Mouse (Mus musculus): ENCODE measurements around the gene Strip2.

DNA sequence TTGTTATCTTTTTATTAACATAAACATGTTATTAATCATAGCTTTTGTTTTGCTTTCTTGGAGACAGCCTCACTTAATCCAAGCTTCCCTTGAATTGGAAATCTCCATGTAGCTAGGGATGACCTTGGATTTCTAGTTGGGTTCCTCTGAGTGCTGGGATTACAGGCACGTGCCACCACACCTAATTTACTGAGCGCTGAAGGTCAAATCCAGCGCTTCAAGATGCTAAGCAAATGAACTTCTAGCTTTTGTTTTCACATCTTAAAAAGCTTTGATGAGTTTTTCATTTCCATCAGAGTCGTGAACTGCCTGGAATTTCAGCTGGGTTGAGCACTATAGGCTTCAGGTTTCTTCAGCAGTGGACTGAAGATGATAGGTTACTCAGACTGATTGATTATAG is 40.0 kb upstream of the Strip2 start:
- TF ChIP-seq CTCF (IDR thresholded peaks at IDR 0.05 in 2 of 3, conservative IDR thresholded peaks at IDR 0.05 in 1 of 3; ENCODE audit: control insufficient read depth in 1 of 3, insufficient read depth in 1 of 3, low read depth in 2 of 3, low read length in 3 of 3, poor library complexity in 1 of 3, severe bottlenecking in 1 of 3) (no peak), JUND (IDR thresholded peaks at IDR 0.05; ENCODE audit: low read depth, low read length) (no peak), E2F4 (IDR thresholded peaks at IDR 0.05; ENCODE audit: borderline replicate concordance, low read depth, low read length) (no peak), NELFE (IDR thresholded peaks at IDR 0.05; ENCODE audit: low read depth, low read length) (no peak), TCF12 (IDR thresholded peaks at IDR 0.05; ENCODE audit: low read depth, low read length) (no peak), ZMIZ1 (IDR thresholded peaks at IDR 0.05; ENCODE audit: low read depth, low read length) (no peak), CHD1 (IDR thresholded peaks at IDR 0.05; ENCODE audit: low read depth, low read length) (no peak), ZC3H11A (IDR thresholded peaks at IDR 0.05; ENCODE audit: low read depth, low read length) (no peak), EP300 (IDR thresholded peaks at IDR 0.05; ENCODE audit: low read depth in 1 of 2, low read length in 2 of 2) (no peak), MYC (IDR thresholded peaks at IDR 0.05; ENCODE audit: low read depth, low read length) (no peak), MAX (IDR thresholded peaks at IDR 0.05; ENCODE audit: low read length) (no peak), ZKSCAN1 (IDR thresholded peaks at IDR 0.05; ENCODE audit: low read depth, low read length) (no peak)
